Mouse (Mus musculus) myocyte (in vitro differentiated cells): ENCODE data around the gene Stac3. TPM values are rescaled to one million over a fixed set of nuclear protein-coding genes. Genes with fewer than 3 reads are reported as not detected.
A peak's percentile ranks its signal among the peaks of the same experiment; 100 is the strongest.

Source experiments
- H3K27me3 ChIP-seq: one replicate; pipeline ENCODE4 v1.6.1; 2011; ENCODE audit not compliant: control insufficient read depth, insufficient read depth, insufficient read length
- H3K36me3 ChIP-seq: one replicate; pipeline ENCODE4 v1.6.1; 2011; ENCODE audit not compliant: control insufficient read depth, insufficient read depth
- H3K4me2 ChIP-seq: one replicate; pipeline ENCODE4 v1.6.1; 2011; ENCODE audit warnings: low read depth, control low read depth
- H3K4me3 ChIP-seq: one replicate; pipeline ENCODE4 v1.5.1; 2011; ENCODE audit warnings: mild to moderate bottlenecking, control low read depth, moderate library complexity
- H3K79me2 ChIP-seq: one replicate; pipeline ENCODE4 v1.6.1; 2011; ENCODE audit not compliant: control insufficient read depth, insufficient read depth
- H3ac ChIP-seq: one replicate; pipeline ENCODE4 v1.6.1; 2011; ENCODE audit not compliant: control insufficient read depth, insufficient read length
- CEBPB ChIP-seq: IDR thresholded peaks from 2 replicates; pipeline ENCODE4 v1.6.1; 2011; ENCODE audit warnings: mild to moderate bottlenecking, moderate library complexity; ENCODE audit not compliant: poor library complexity, insufficient read depth, severe bottlenecking
- E2F4 ChIP-seq: IDR thresholded peaks from one replicate; pipeline ENCODE4 v1.6.1; 2011; ENCODE audit warnings: mild to moderate bottlenecking, control low read depth, moderate library complexity; ENCODE audit not compliant: insufficient read depth
- MAX ChIP-seq: IDR thresholded peaks from one replicate; pipeline ENCODE4 v1.6.1; 2011; ENCODE audit warnings: low read depth, mild to moderate bottlenecking, control low read depth
- MYOD1 ChIP-seq, 3 experiments: IDR thresholded peaks; one replicate each; pipeline ENCODE4 v1.6.1; 2011; ENCODE audit warnings: control low read depth in 2 of 3, low read depth in 2 of 3, mild to moderate bottlenecking in 2 of 3, moderate library complexity in 1 of 3; ENCODE audit not compliant: insufficient read length in 2 of 3, control insufficient read depth in 1 of 3
- MYOG ChIP-seq, 3 experiments: IDR thresholded peaks; one replicate each; pipeline ENCODE4 v1.6.1; 2011; ENCODE audit warnings: control low read depth in 2 of 3, low read depth in 2 of 3, mild to moderate bottlenecking in 2 of 3; ENCODE audit not compliant: insufficient read length in 2 of 3, control insufficient read depth in 1 of 3, insufficient read depth in 1 of 3
- POLR2A ChIP-seq: IDR thresholded peaks from one replicate; pipeline ENCODE4 v1.6.1; 2011; ENCODE audit warnings: low read depth, mild to moderate bottlenecking, control low read depth, moderate library complexity; ENCODE audit not compliant: insufficient read length
- POLR2AphosphoS2 ChIP-seq: IDR thresholded peaks from one replicate; pipeline ENCODE4 v1.6.1; 2011; ENCODE audit warnings: low read depth, control low read depth; ENCODE audit not compliant: insufficient read length
- REST ChIP-seq: IDR thresholded peaks from one replicate; pipeline ENCODE4 v1.6.1; 2011; ENCODE audit warnings: mild to moderate bottlenecking, control low read depth, moderate library complexity; ENCODE audit not compliant: insufficient read depth, insufficient read length
- SRF ChIP-seq: IDR thresholded peaks from one replicate; pipeline ENCODE4 v1.6.1; 2011; ENCODE audit warnings: low read depth; ENCODE audit not compliant: control insufficient read depth, insufficient read length
- TCF12 ChIP-seq: IDR thresholded peaks from one replicate; pipeline ENCODE4 v1.6.1; 2011; ENCODE audit warnings: mild to moderate bottlenecking, control low read depth; ENCODE audit not compliant: poor library complexity, insufficient read depth, severe bottlenecking
- TCF3 ChIP-seq: IDR thresholded peaks from one replicate; pipeline ENCODE4 v1.6.1; 2011; ENCODE audit warnings: low read depth, control low read depth; ENCODE audit not compliant: insufficient read length
- USF1 ChIP-seq: IDR thresholded peaks from one replicate; pipeline ENCODE4 v1.6.1; 2011; ENCODE audit warnings: low read depth, mild to moderate bottlenecking, control low read depth, moderate library complexity
- polyA plus RNA-seq: library from polyadenylated mRNA; unstranded; fragments of >200 nt; fragmentation: generic; extraction: Trizol; gene quantifications from one replicate; pipeline ENCODE4 v1.2.1, GENCODE M21; 2012; ENCODE audit warnings: missing spikeins

The Stac3 gene
- polyA plus RNA-seq, 1 experiment = 125 TPM

- Histone ChIP-seq H3K79me2 (no peaks in the 10 kb centered on the region), H3K4me2 (no peak overlapping the region), H3K27me3 (no peaks in the 10 kb centered on the region), H3K36me3 (peaks cover 17% of the 10 kb centered on the region), H3ac (no peak overlapping the region), H3K4me3 (no peak overlapping the region)
- TF ChIP-seq TCF3 (no peak), POLR2A (no peak), REST (no peak), MAX (no peak), MYOG (IDR thresholded peaks at IDR 0.05; ENCODE audit: control insufficient read depth in 1 of 3, insufficient read depth in 1 of 3, insufficient read length in 2 of 3, low read depth in 2 of 3) (no peak), POLR2AphosphoS2 (no peak), TCF12 (no peak), SRF (no peak), CEBPB (no peak), USF1 (no peak), MYOD1 (IDR thresholded peaks at IDR 0.05; ENCODE audit: control insufficient read depth in 1 of 3, insufficient read length in 2 of 3, low read depth in 2 of 3) (no peak), E2F4 (no peak)
Measured at GRCm38 (mm10) chr10:127541510-127541909, 40.0 kb downstream of the Stac3 start.

GRCm38 (mm10) chr10:127542084-127542483 is 40.6 kb downstream of the Stac3 start:
- peak; percentile 6 for TF ChIP-seq POLR2AphosphoS2
- TF ChIP-seq SRF = no peak
- Histone ChIP-seq H3K36me3 (peaks cover 17% of the 10 kb centered on the region), H3K4me2 (no peak overlapping the region), H3K4me3 (no peak overlapping the region), H3ac (no peak overlapping the region), H3K79me2 (no peaks in the 10 kb centered on the region), H3K27me3 (no peaks in the 10 kb centered on the region)

- Histone ChIP-seq H3ac (no peak overlapping the region), H3K36me3 (peaks cover 21% of the 10 kb centered on the region)
- no peak for TF ChIP-seq TCF12
- no peak for TF ChIP-seq E2F4
- TF ChIP-seq MYOG (IDR thresholded peaks at IDR 0.05; ENCODE audit: control insufficient read depth in 1 of 3, insufficient read depth in 1 of 3, insufficient read length in 2 of 3, low read depth in 2 of 3) = no peak
- no peak for TF ChIP-seq USF1
- TF ChIP-seq CEBPB = no peak
- TF ChIP-seq REST = no peak
- no peak for TF ChIP-seq POLR2AphosphoS2
- no peak for TF ChIP-seq SRF
- TF ChIP-seq MYOD1 (IDR thresholded peaks at IDR 0.05; ENCODE audit: control insufficient read depth in 1 of 3, insufficient read length in 2 of 3, low read depth in 2 of 3) = no peak
- TF ChIP-seq TCF3 = no peak
- no peak for TF ChIP-seq MAX
- TF ChIP-seq POLR2A = no peak
Measured at GRCm38 (mm10) chr10:127542720-127543119, 41.2 kb downstream of the Stac3 start.

GRCm38 (mm10) chr10:127543916-127544315 is 42.4 kb downstream of the Stac3 start:
- TF ChIP-seq POLR2AphosphoS2 = no peak
- no peak for TF ChIP-seq MAX
- TF ChIP-seq USF1 = no peak
- no peak for TF ChIP-seq MYOD1 (IDR thresholded peaks at IDR 0.05; ENCODE audit: control insufficient read depth in 1 of 3, insufficient read length in 2 of 3, low read depth in 2 of 3)
- no peak for TF ChIP-seq MYOG (IDR thresholded peaks at IDR 0.05; ENCODE audit: control insufficient read depth in 1 of 3, insufficient read depth in 1 of 3, insufficient read length in 2 of 3, low read depth in 2 of 3)
- TF ChIP-seq SRF = no peak
- no peak for TF ChIP-seq TCF12
- TF ChIP-seq CEBPB = no peak
- TF ChIP-seq E2F4 = no peak
- TF ChIP-seq TCF3 = no peak
- Histone ChIP-seq H3ac (no peak overlapping the region), H3K4me2 (no peak overlapping the region)

More at GRCm38 (mm10) chr10:127542720-127543119, 41.2 kb downstream of the Stac3 start:
- H3K79me2 ChIP-seq = no peaks in the 10 kb centered on the region
- H3K4me2 ChIP-seq = no peak overlapping the region
- no peaks in the 10 kb centered on the region for H3K27me3 ChIP-seq
- no peak overlapping the region for H3K4me3 ChIP-seq

GRCm38 (mm10) chr10:127544375-127544774 is 42.9 kb downstream of the Stac3 start:
- H3K36me3 ChIP-seq = peaks cover 21% of the 10 kb centered on the region
- no peaks in the 10 kb centered on the region for H3K79me2 ChIP-seq
- H3K4me2 ChIP-seq = no peak overlapping the region
- H3ac ChIP-seq = no peak overlapping the region
- no peak for TF ChIP-seq MAX
- H3K27me3 ChIP-seq = no peaks in the 10 kb centered on the region
- no peak overlapping the region for H3K4me3 ChIP-seq

More at GRCm38 (mm10) chr10:127543916-127544315, 42.4 kb downstream of the Stac3 start:
- no peaks in the 10 kb centered on the region for H3K79me2 ChIP-seq
- no peaks in the 10 kb centered on the region for H3K27me3 ChIP-seq
- H3K36me3 ChIP-seq = peaks cover 21% of the 10 kb centered on the region
- no peak overlapping the region for H3K4me3 ChIP-seq

GRCm38 (mm10) chr10:127546505-127546904 is 45.0 kb downstream of the Stac3 start:
- peaks cover 20% of the 10 kb centered on the region for H3K36me3 ChIP-seq
- TF ChIP-seq TCF3 (no peak), REST (no peak)
- no peaks in the 10 kb centered on the region for H3K79me2 ChIP-seq
- no peak overlapping the region for H3ac ChIP-seq
- no peaks in the 10 kb centered on the region for H3K27me3 ChIP-seq
- H3K4me3 ChIP-seq = no peak overlapping the region
- H3K4me2 ChIP-seq = no peak overlapping the region
